Mouse (Mus musculus) MEL (cell line): ENCODE data around the gene Tgfb1. TPM values are rescaled to one million over a fixed set of nuclear protein-coding genes. Genes with fewer than 3 reads are reported as not detected.

Experiments
- DNase-seq: peaks from one replicate; pipeline ENCODE4 v3.0.0; 2011; ENCODE audit warnings: low read depth, low spot score
- H3K27ac ChIP-seq: 2 replicates; pipeline ENCODE4 v1.5.1; 2012; ENCODE audit warnings: low read depth, mild to moderate bottlenecking, control low read depth, low read length, moderate library complexity; ENCODE audit not compliant: control insufficient read depth
- H3K27me3 ChIP-seq, 2 experiments: fragments of 150-350 bp in 1 of 2; sonication (generic) in 1 of 2; 2 replicates each; pipeline ENCODE4 v1.6.1; 2012; ENCODE audit warnings: low read length in 2 of 2, mild to moderate bottlenecking in 2 of 2, improper control_type of control experiment in 1 of 2, moderate library complexity in 1 of 2; ENCODE audit not compliant: insufficient read depth in 2 of 2, control insufficient read depth in 1 of 2
- H3K36me3 ChIP-seq, 2 experiments: 2 replicates each; pipeline ENCODE4 v1.6.1; 2012 to 2014; ENCODE audit warnings: low read length in 2 of 2, improper control_type of control experiment in 1 of 2, inconsistent platforms in 1 of 2, mild to moderate bottlenecking in 1 of 2; ENCODE audit not compliant: insufficient read depth in 2 of 2, control insufficient read depth in 1 of 2
- H3K4me1 ChIP-seq, 2 experiments: fragments of 150-350 bp in 1 of 2; sonication (generic) in 1 of 2; 2 replicates each; pipeline ENCODE4 v1.6.1; 2012; ENCODE audit warnings: low read length in 2 of 2, improper control_type of control experiment in 1 of 2, mild to moderate bottlenecking in 1 of 2; ENCODE audit not compliant: insufficient read depth in 2 of 2, control insufficient read depth in 1 of 2
- H3K4me3 ChIP-seq, 2 experiments: fragments of 150-350 bp in 1 of 2; sonication (generic) in 1 of 2; 2 replicates each; pipeline ENCODE4 v1.5.1; 2012; ENCODE audit warnings: low read depth in 2 of 2, low read length in 2 of 2, mild to moderate bottlenecking in 2 of 2, moderate library complexity in 2 of 2, control low read depth in 1 of 2, improper control_type of control experiment in 1 of 2; ENCODE audit not compliant: control insufficient read depth in 1 of 2, insufficient read depth in 1 of 2
- H3K79me2 ChIP-seq: 2 replicates; pipeline ENCODE4 v1.6.1; 2012; ENCODE audit warnings: mild to moderate bottlenecking, low read length, moderate library complexity; ENCODE audit not compliant: control insufficient read depth, poor library complexity, insufficient read depth
- H3K9ac ChIP-seq: 2 replicates; pipeline ENCODE4 v1.6.1; 2012; ENCODE audit warnings: low read depth, mild to moderate bottlenecking, control low read depth, low read length, moderate library complexity; ENCODE audit not compliant: control insufficient read depth, poor library complexity, severe bottlenecking
- H3K9me3 ChIP-seq: fragments of 150-350 bp; sonication (generic); replicated peaks from 2 replicates; pipeline ENCODE4 v1.6.1; 2012; ENCODE audit warnings: mild to moderate bottlenecking, low read length, improper control_type of control experiment, moderate library complexity; ENCODE audit not compliant: insufficient read depth
- CHD2 ChIP-seq: IDR thresholded peaks from 2 replicates; pipeline ENCODE4 v1.6.1; 2011; ENCODE audit warnings: low read length, improper control_type of control experiment
- ETS1 ChIP-seq: IDR thresholded peaks from 2 replicates; pipeline ENCODE4 v1.6.1; 2012; ENCODE audit warnings: low read depth, mild to moderate bottlenecking, inconsistent platforms, low read length, improper control_type of control experiment, moderate library complexity
- GATA1 ChIP-seq: IDR thresholded peaks from 2 replicates; pipeline ENCODE4 v1.6.1; 2011; ENCODE audit warnings: low read depth, low read length, improper control_type of control experiment
- HCFC1 ChIP-seq: IDR thresholded peaks from 2 replicates; pipeline ENCODE4 v1.6.1; 2012; ENCODE audit warnings: low read depth, mild to moderate bottlenecking, inconsistent platforms, low read length, improper control_type of control experiment, moderate library complexity
- JUND ChIP-seq: IDR thresholded peaks from 2 replicates; pipeline ENCODE4 v1.6.1; 2011; ENCODE audit warnings: low read depth, mild to moderate bottlenecking, improper control_type of control experiment, low read length
- MEF2A ChIP-seq: IDR thresholded peaks from 2 replicates; pipeline ENCODE4 v1.6.1; 2014; ENCODE audit warnings: low read depth, mild to moderate bottlenecking, inconsistent platforms, low read length, improper control_type of control experiment; ENCODE audit not compliant: poor library complexity, insufficient replicate concordance, severe bottlenecking; ENCODE audit errors: extremely low read depth
- MYC ChIP-seq: IDR thresholded peaks from 2 replicates; pipeline ENCODE4 v1.6.1; 2011; ENCODE audit warnings: low read depth, mild to moderate bottlenecking, low read length, improper control_type of control experiment, moderate library complexity
- POLR2A ChIP-seq, 2 experiments: IDR thresholded peaks; 2 replicates each; pipeline ENCODE4 v1.6.1; 2011 to 2012; ENCODE audit warnings: low read length in 2 of 2, mild to moderate bottlenecking in 2 of 2, control low read depth in 1 of 2, improper control_type of control experiment in 1 of 2, low read depth in 1 of 2, moderate library complexity in 1 of 2; ENCODE audit not compliant: control insufficient read depth in 1 of 2, insufficient read depth in 1 of 2, poor library complexity in 1 of 2
- POLR2AphosphoS2 ChIP-seq: IDR thresholded peaks from 2 replicates; pipeline ENCODE4 v1.6.1; 2011; ENCODE audit warnings: low read length, improper control_type of control experiment
- POLR2AphosphoS5 ChIP-seq: IDR thresholded peaks from 2 replicates; pipeline ENCODE4 v1.6.1; 2012; ENCODE audit warnings: low read depth, borderline replicate concordance, mild to moderate bottlenecking, inconsistent platforms, low read length, moderate library complexity, mixed read lengths
- TBP ChIP-seq: IDR thresholded peaks from 2 replicates; pipeline ENCODE4 v1.8.0; 2011; ENCODE audit warnings: low read depth, low read length, improper control_type of control experiment
- TCF12 ChIP-seq: IDR thresholded peaks from 2 replicates; pipeline ENCODE4 v1.6.1; 2014; ENCODE audit warnings: low read depth, mild to moderate bottlenecking, inconsistent platforms, low read length, improper control_type of control experiment, moderate library complexity
- USF1 ChIP-seq: IDR thresholded peaks from 2 replicates; pipeline ENCODE4 v1.6.1; 2014; ENCODE audit warnings: low read depth, mild to moderate bottlenecking, inconsistent platforms, low read length, improper control_type of control experiment, moderate library complexity
- USF2 ChIP-seq, 2 experiments: IDR thresholded peaks; 2 replicates each; pipeline ENCODE4 v1.6.1; 2011 to 2012; ENCODE audit warnings: improper control_type of control experiment in 2 of 2, low read length in 2 of 2, borderline replicate concordance in 1 of 2, inconsistent platforms in 1 of 2, low read depth in 1 of 2, mild to moderate bottlenecking in 1 of 2; ENCODE audit not compliant: insufficient read depth in 1 of 2
- ZMIZ1 ChIP-seq: IDR thresholded peaks from 2 replicates; pipeline ENCODE4 v1.6.1; 2012; ENCODE audit warnings: low read depth, mild to moderate bottlenecking, inconsistent platforms, low read length, improper control_type of control experiment, moderate library complexity
- ZNF384 ChIP-seq: IDR thresholded peaks from 2 replicates; pipeline ENCODE4 v1.6.1; 2012; ENCODE audit warnings: low read depth, mild to moderate bottlenecking, inconsistent platforms, low read length, improper control_type of control experiment
- polyA plus RNA-seq, 2 experiments: library from polyadenylated mRNA; stranded (reverse) in 1 of 2; unstranded in 1 of 2; fragments of >175 nt in 1 of 2; fragments of >200 nt in 1 of 2; gene quantifications; 2 replicates each; pipeline versions ENCODE4 v1.2.1 to v1.2.4; 2012; ENCODE audit warnings: low replicate concordance in 2 of 2, low read depth in 1 of 2; ENCODE audit not compliant: insufficient read length in 2 of 2, insufficient read depth in 1 of 2, missing spikeins in 1 of 2
- total RNA-seq: library from RNA; depleted of rRNA; stranded (reverse); fragments of 300-350 nt; gene quantifications from 2 replicates; pipeline ENCODE4 v1.2.3, GENCODE M21; 2012

Tgfb1 gene
- total and polyA plus RNA-seq, 3 experiments, result 108 to 489 (median 164) TPM

DNA sequence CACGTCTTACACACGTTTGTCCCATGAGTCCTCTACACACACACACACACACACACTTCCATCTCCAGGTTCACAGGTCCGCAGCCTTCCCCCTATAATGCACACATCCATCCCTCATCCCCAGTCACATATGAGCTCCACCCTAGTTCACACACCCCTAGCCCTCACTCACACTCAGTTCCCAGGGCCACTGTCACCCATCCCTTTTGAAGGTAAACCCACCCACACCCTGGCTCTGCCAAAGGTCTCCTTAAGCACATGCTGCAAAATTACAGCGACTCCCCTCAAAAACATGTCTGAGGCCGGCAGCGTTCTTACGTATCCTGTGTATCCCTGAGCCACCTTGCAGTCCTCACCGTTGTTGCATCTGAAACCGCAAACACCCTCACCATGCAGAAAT lies 12.5 kb upstream of the Tgfb1 start:
- Histone ChIP-seq H3K4me3 (no peak overlapping the region), H3K36me3 (peaks cover 0 to 16% of the 10 kb centered on the region in 2 experiments; a peak in 2 of 4 replicates), H3K27ac (no peak overlapping the region), H3K4me1 (peaks cover 3 to 21% of the 10 kb centered on the region in 2 experiments; a peak in 2 of 4 replicates), H3K79me2 (no peaks in the 10 kb centered on the region), H3K27me3 (no peaks in the 10 kb centered on the region), H3K9me3 (no peaks in the 10 kb centered on the region), H3K9ac (no peak overlapping the region)
- DNase-seq, result no peak
- no peak for TF ChIP-seq MYC
- 0 out of 4 replicates have a peak, but pooled peaks of 1 of the 2 experiments have one; percentile 5 for TF ChIP-seq POLR2A (IDR thresholded peaks at IDR 0.05; ENCODE audit: control insufficient read depth in 1 of 2, insufficient read depth in 1 of 2, low read depth in 1 of 2, low read length in 2 of 2, poor library complexity in 1 of 2)
- TF ChIP-seq POLR2AphosphoS2, result 0 out of 2 replicates have a peak, but pooled peaks have one; percentile 11
- no peak for TF ChIP-seq ZMIZ1
- TF ChIP-seq, all 39 proteins: peak for 2

DNA sequence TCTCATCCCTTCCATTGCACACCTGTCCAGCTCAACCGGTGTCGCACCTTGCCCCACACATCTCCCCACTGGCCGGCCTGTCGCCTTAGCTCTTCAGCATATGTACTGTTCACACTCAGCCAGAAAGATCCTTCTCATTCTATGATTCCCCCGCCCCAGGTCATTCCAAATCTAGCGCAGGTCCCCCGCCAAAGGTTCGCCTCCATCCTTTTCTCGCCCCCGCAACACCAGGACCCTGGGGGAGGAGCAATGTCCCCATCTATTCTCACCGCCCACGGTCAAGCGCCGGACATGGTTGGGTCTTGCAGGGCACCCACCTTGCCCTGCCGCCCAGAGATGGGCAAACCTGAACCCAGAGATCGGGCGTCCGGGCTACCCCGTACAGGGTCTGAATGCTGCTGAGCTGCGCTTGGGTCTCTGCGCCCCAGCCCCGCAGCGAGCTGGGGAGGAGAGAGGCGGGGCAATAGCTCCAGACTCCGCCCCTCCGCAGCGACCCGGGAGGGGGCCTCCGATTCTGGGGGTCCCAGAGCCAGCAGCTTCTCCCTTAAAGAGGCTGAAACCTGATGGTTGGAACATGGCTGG lies 12.0 kb upstream of the Tgfb1 start, which contains the start of gene Tmem91:
Gene Tmem91 (minus strand): TSS at position 448 of the 582 bp plus-strand sequence.
- no peak for DNase-seq

DNA sequence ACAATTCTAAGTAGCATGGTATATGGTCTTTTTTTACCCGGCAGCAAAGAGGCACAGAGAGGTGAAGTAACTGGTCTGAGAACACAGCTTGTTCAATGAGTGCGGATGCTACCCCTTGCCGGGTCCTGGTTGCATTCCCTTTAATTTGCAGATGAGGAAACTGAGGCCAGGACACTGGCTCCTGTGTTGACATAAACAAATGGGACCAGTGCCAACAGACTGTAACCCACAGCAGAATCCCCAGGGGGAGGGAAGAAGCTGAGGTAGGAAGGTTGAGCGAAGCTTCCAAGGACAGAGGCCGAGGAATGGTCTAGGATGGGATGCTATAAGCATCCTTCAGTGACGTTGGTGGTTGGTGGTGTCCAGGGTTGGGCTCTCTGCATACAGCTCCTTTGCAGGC lies 11.4 kb upstream of the Tgfb1 start:
- Histone ChIP-seq H3K27ac (no peak overlapping the region), H3K79me2 (no peaks in the 10 kb centered on the region; the same call in 1 of the 2 replicates), H3K9ac (no peak overlapping the region), H3K4me1 (peaks cover 4 to 28% of the 10 kb centered on the region in 2 experiments; a peak in 2 of 4 replicates), H3K9me3 (no peaks in the 10 kb centered on the region), H3K4me3 (no peak overlapping the region), H3K36me3 (peaks cover 0 to 23% of the 10 kb centered on the region in 2 experiments; a peak in 2 of 4 replicates), H3K27me3 (no peaks in the 10 kb centered on the region)
- no peak for TF ChIP-seq GATA1
- TF ChIP-seq POLR2AphosphoS5, result no peak
- TF ChIP-seq ZNF384, result no peak
- TF ChIP-seq HCFC1, result no peak
- no peak for TF ChIP-seq ETS1
- no peak for TF ChIP-seq JUND
- no peak for TF ChIP-seq USF2 (IDR thresholded peaks at IDR 0.05; ENCODE audit: borderline replicate concordance in 1 of 2, insufficient read depth in 1 of 2, low read depth in 1 of 2, low read length in 2 of 2)
- TF ChIP-seq TCF12, result no peak
- TF ChIP-seq MEF2A, result no peak
- no peak for TF ChIP-seq CHD2
- TF ChIP-seq TBP, result no peak
- DNase-seq, result no peak

More for the DNA sequence above, 12.0 kb upstream of the Tgfb1 start, which contains the start of gene Tmem91:
- no peak within 1 kb of the TSS for H3K4me3 ChIP-seq
- TF ChIP-seq USF1 (no peak), POLR2A (IDR thresholded peaks at IDR 0.05; ENCODE audit: control insufficient read depth in 1 of 2, insufficient read depth in 1 of 2, low read depth in 1 of 2, low read length in 2 of 2, poor library complexity in 1 of 2) (peak in 1 of 2 experiments; percentile 31; a peak in 1 of 4 replicates)
- peaks cover 4 to 24% of the 10 kb centered on the region in 2 experiments; a peak in 2 of 4 replicates for H3K4me1 ChIP-seq
- no peaks in the 10 kb centered on the region for H3K9me3 ChIP-seq
- H3K9ac ChIP-seq, result no peak within 1 kb of the TSS
- no peaks in the 10 kb centered on the region for H3K79me2 ChIP-seq
- no peaks in the 10 kb centered on the region for H3K27me3 ChIP-seq
- H3K36me3 ChIP-seq, result peaks cover 0 to 19% of the 10 kb centered on the region in 2 experiments; a peak in 2 of 4 replicates
- no peak within 1 kb of the TSS for H3K27ac ChIP-seq
